Mouse (Mus musculus) E14TG2a.4 (cell line): ENCODE results near the gene Ush2a.

Experiments used
- CTCF ChIP-seq: conservative IDR thresholded peaks from 2 replicates; pipeline ENCODE4 v1.5.1; 2014; ENCODE audit warnings: low read length
- NANOG ChIP-seq: IDR thresholded peaks from 2 replicates; pipeline ENCODE4 v1.6.1; 2014; ENCODE audit warnings: borderline replicate concordance, low read length, mixed read lengths

DNA sequence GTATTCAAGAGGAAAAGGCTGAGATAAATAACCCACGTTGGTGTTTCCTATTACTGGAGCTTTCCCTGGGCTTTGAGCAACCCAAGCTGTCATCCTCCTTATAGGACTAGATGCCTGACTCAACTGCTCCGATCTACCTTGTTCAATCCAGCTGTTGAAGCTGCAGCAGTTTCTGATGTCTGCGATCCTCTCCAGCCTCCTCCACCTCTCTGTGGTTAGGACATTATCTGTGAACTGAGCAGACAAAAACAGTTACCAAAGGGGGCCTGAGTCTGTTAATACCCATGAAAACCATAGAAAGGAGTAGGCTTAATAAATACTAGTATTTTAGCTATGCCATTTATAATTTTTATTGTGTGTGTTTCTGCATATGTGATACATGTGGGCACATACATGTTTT lies 572.9 kb downstream of the Ush2a start:
- TF ChIP-seq CTCF: no peak
- TF ChIP-seq NANOG: no peak
